Mouse (Mus musculus): ENCODE measurements around the gene Klhl20.
A peak's percentile ranks its signal among the peaks of the same experiment; 100 is the strongest.

The Klhl20 gene

DNA sequence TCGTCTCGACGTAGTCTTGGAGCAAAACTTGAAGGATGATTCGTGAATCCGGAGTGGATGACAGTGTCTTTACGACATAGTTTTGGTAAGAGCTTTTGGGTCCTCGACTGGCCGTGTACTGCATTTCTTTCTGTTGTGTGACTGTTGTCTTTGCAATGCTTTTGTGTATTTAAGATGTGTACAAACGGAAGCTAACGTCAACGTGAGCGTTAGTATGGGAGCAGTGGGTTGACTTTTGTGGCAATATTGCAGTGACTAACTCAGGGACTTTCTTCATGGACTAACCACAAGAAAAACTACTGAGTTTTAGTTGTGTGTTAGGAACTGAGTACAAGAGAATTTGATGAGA lies 60.1 kb downstream of the Klhl20 start:
- DNase-seq (ENCODE audit: low read depth, low spot score), result peak; percentile 46

DNA sequence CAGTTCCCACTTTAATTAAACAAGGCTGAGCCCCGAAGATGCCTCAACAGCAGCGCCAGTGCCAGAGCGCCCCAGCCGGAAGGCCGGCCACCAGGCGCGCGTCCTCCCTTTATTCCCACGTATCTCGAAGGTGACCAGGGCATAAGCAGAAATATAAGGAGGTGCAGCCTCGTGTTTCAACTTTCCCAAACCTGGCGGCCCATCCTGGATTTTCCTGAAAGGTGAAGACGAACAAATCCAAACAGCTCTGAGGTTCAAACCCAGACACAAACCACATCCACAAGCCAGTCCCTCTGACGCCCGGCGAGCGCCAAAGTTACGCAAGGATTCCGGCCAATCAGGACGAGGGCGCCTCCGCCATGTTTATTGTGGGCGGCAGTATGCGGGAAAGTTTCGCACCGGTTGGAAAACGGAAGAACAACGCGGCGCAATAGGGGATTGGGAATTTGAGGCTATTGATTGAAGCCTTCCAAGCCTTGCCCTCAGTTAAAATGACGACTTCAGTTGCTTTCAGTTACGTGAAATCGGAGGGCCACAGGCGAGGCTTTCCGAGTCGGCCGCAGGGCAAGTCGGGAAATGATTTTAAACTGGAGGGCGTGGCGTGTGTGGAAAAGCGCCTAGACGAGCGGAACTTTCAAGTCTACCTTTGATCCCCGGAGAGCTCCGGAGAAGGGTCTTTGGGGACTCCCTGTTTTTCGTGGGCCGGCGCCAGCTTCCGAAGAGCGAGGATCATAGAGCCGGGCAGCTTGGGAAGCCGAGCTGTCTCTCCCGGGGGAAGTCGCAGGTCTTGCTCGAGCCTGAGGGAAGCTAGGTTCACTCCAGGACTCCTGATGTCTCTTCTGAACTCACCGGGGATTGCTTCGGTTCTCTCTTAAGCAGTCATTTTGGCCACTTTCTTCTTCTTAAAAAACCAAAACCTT lies 60.7 kb downstream of the Klhl20 start, which contains the start of the genes Dars2 and Cenpl:
TSS of gene Dars2 (minus strand) at position 307 of the 920 bp plus-strand sequence.
TSS of gene Cenpl (plus strand) at position 362 of the 920 bp plus-strand sequence.
- DNase-seq (ENCODE audit: low read depth, low spot score), result peak; percentile 98

DNA sequence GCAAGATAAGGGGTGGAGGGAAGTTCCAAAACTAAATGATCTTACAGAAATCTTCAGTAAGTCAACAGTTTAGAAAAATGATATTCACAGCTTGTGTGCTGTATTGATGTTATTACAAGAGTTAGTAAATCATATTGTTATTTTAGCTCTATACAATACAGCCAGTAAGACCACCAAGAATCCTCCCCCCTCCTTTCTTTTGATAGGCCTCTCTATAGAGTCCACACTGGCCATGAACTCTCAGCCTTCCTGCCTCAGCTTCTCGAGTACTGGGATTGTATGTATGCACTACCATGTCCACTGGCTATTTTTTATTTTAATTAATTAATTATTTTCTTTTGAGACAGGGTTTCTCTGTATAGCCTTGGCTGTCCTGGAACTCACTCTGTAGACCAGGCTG lies 68.0 kb downstream of the Klhl20 start:
- DNase-seq (ENCODE audit: low read depth, low spot score), result no peak

DNA sequence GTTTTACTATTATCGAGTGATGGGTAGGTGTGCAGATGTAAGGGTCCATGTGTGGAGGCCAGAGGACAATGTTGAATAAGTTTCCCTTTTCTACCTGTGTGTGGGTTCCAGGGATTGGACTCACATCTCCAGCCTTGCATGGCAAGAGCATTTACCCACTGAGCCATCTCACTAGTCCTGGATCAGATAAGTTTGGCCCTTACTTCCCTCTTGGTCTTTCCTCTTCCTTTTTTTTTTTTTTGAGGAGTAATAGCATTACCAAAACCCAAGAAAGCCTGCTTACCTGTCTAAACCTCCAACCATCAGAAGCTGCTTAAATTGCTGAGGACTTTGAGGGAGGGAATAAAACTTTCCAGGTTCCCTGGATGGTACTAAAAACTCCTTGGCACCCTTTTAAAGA lies 74.1 kb downstream of the Klhl20 start:
- no peak for DNase-seq (ENCODE audit: low read depth, low spot score)

DNA sequence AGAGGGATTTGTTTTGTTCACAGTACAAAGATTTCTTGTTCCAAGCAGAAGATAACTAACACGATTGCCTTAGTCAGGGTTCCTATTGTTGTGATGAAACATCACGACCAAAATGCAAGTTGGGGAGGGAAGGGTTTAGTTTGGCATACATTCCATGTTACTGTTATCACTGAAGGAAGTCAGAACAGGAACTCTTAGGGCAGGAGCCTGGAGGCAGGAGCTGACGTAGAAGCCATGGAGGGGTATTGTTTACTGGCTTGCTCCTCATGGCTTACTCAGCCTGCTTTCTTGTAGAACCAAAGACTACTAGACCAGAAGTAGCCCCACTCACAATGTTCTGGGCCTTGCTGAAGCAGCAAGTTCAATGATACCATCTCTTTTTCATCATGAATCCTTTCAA lies 84.3 kb downstream of the Klhl20 start:
- no peak for DNase-seq (ENCODE audit: low read depth, low spot score)

DNA sequence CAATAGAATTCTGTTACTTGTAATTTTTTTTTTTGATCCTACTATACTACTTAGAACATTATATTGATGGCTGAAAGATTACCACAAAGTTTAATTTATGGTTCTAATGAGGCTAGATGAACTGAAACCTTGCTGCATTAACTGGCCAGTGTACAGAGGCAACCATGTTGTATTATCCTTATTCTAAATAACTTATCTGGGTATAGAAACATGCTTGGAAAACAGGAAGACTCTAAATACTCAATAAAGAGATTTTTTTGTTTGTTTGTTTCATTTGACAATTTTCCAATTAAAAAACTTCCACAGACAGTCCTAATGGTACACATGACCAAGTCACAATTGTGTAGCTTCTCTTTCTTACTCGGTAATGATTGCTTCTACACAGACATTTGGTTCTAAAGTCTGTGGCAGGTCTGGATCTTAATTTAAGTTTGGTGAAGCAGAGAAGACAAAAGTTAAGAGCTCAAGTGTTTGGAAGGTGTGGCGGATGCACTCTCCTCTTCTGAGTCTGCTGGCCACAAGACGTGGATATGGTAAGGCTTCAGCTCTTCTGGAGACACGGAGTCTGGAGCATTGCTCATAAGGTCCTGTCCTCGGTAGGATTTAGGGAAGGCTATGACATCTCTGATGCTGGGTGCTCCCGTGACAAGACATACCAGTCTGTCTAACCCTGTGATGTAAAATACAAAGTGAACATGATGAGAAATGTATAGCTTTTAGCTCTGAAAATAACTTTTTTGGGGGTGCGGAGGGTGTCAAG lies 89.9 kb downstream of the Klhl20 start:
- peak; percentile 25 for DNase-seq (ENCODE audit: low read depth, low spot score)

DNA sequence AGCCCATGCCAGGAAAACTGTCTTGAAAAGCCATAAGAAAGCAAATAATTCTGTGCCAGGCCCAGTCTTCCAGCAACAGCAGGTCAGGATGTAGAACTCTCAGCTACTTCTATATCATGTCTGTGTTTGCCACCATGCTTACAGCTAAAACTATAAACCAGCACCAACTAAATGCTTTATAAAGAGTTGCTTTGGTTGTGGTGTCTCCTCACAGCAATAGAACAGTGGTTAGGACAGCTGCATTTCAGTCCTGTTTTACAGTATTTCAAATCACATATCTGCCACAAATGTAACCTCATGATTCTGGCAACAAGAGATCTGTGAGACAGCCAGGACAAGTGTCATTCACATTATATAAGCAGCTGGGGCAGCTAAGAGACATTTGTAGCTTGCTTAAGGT lies 90.5 kb downstream of the Klhl20 start:
- DNase-seq (ENCODE audit: low read depth, low spot score), result peak; percentile 58

DNA sequence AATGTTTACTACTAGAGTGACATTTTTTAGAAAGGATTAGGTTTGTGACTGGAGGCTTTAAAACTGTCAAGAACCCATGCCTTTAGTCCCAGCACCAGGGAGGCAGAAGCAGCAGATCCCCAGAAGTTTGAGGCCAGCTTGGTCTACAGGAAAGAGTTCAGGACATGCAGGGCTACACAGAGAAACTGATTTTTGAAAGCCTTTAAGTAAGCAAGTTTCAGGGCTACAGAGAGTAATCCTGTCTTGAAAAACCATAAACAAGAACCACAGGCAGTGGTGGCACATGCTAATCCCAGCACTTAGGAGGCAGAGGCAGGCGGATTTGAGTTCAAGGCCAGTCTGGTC lies 90.9 kb downstream of the Klhl20 start:
- DNase-seq (ENCODE audit: low read depth, low spot score), result peak; percentile 66

DNA sequence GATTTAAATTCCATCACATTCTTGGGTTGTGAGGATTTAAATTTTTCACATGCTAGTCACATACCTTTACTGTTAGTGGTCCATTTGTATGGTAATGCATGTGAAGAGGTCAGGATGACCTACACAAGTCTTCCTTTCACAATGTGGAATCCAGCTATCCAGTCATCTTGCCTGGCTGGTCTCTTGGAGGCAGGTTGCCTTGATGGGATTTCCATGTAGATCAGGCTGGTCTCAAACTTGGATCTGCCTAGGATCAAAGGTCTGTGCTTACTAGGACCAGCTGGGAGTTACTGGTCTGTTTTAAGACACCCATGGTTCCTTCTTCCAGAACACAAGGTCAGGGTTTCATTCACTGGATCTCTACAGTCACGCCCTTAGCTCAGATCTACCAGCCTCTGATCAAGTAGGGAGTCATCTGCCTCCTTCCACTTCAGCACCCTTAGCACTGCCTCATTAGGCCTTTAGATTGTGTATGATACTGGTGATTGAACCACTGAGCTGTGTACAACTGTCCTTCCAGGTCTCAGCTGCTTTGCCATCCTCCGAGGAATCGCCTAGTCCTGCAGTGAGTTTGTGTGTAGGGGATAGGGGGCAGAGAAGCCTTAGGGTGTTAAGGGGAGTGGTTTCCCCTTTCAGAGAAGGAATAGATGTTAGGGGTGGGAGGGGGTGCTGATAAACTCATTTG lies 91.4 kb downstream of the Klhl20 start:
- peak; percentile 73 for DNase-seq (ENCODE audit: low read depth, low spot score)

DNA sequence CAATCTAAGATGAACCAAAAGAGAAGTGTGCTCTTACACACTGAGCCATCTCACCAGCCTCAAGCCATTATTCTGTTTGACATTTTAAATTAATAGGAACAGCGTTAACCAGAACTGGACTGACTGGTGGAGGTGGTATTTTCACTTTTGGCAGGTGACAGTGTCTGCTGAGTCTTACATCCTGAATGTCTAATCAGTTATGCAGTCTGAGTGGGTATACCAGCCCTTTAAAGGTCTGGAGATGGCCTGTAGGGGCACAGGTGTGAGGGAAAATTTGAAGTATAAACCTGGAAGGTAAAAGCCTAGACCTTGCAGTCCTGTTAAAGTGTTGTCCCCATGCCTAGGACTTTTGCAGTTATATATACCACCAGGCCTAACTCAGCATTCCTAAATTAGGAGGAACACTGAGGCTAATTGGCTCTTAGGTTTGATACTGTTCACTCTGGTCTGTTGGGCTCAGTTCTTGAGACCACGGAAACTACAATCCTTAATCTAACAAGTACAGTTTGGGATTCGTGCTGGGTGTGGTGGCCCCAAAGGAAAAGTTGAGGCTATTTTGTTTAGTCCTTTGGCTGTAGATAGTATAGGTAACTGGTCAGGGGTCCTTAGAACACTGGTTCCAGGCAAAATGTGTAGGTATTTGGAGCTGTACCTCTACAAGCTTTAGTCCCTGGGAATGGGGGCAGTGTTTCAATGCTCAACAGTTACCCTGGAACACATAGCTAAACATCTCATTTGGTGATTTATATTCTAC lies 92.2 kb downstream of the Klhl20 start:
- DNase-seq (ENCODE audit: low read depth, low spot score), result peak; percentile 49
